Mouse (Mus musculus) ovary, postnatal 36 days (tissue): ENCODE results near the gene Npepl1.

ENCODE experiments used
- DNase-seq: peaks from one replicate; pipeline ENCODE4 v3.0.0; 2022; ENCODE audit warnings: low spot score, mixed read lengths

Gene Npepl1

GRCm38 (mm10) chr2:174110783-174111549 lies 817 bp downstream of the Npepl1 start:
- DNase-seq: no peak

DNA sequence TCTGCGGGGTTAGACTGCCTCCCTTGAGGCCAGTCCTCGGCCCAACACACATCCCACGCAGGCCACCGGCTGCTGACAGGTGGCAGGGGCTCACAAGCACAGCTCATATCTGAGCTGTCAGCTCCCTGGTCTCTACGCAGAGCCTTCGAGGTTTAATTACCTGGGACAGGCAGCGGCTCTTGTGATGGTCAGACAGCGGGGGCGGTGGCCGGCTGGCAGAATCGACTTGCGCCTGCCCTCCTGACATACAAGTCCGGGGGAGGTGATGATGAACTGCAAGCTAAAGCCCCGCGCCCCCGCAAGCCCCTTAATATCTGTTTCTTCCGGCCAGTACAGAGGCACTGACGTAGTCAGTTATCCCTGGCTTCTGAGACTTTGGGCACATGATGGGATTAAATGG lies 2.8 kb downstream of the Npepl1 start:
- no peak for DNase-seq

GRCm38 (mm10) chr2:174114148-174114864 lies 4.2 kb downstream of the Npepl1 start:
- DNase-seq: no peak

DNA sequence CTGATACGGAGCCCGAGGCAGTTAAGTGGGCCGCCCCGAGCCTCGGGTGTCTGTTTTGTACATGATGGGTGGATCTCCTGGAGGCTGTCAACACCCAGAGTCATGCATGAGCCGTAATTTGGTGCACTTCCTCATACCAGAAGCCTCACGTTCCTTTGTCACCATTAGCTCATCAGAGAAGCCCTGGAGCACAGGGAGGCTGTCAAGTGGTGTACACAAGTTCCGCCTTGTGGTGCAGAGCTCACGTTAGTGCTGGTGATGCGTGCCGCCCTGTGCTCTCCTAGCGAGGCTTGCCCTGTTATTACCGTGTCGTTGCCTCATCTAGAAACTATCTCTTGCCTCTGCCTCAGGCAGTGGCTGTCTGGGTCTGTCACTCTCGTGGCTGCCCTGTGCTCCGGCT lies 6.8 kb downstream of the Npepl1 start:
- no peak for DNase-seq

DNA sequence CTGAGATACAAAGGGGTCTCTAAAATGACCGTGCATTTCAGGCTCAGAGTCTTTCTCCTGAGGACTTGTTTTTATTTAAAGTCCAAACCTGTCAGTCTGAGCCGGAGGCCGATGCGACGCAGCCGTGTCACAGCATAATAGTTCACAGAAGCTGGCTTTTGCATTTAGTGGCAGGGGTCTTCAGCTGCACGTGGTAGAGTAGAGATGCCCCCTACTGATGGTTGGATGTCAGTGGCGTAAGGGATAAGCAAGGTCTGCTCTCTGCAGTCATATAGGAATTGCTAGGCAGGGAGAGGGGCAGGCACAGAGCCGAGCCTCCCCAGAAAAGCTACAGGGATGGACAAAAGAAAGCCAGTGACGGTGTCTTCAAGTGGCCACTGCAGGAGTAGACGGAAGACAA lies 8.0 kb downstream of the Npepl1 start:
- no peak for DNase-seq

DNA sequence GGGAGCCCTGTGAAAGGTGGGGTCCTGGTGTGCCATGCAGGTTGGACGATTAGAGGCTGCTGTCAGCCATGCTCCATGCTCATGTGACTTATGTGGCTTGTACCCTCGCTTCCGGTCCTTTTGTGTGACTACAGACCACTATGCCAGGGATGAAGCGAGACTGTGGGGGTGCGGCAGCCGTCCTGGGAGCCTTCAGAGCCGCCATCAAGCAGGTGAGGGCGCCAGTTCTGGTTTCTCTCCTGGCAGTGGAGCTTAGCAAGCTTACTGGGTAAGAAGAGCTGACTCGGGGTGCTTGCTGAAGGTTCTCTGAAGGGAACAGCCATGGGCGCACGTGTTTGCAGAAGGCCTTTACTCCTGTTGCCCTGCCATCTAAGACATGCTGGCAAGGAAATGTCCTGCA lies 9.1 kb downstream of the Npepl1 start:
- no peak for DNase-seq

DNA sequence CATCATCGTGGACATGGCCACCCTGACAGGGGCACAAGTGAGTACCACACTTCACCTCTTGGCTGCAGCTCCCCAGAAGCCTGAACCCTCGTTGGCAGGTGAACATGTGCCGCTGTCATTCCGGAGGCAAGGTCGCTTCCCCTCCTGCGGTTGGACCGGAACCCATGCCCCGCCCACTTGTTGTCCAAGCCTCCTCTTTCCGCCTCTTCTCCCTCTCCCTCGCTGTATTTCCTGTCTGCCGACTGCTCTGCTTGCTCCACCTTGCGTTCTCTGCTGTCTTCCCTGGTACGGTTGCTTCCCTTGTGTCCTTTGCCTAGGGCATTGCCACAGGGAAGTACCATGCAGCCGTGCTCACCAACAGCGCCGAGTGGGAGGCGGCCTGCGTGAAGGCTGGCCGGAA lies 10.5 kb downstream of the Npepl1 start:
- no peak for DNase-seq

DNA sequence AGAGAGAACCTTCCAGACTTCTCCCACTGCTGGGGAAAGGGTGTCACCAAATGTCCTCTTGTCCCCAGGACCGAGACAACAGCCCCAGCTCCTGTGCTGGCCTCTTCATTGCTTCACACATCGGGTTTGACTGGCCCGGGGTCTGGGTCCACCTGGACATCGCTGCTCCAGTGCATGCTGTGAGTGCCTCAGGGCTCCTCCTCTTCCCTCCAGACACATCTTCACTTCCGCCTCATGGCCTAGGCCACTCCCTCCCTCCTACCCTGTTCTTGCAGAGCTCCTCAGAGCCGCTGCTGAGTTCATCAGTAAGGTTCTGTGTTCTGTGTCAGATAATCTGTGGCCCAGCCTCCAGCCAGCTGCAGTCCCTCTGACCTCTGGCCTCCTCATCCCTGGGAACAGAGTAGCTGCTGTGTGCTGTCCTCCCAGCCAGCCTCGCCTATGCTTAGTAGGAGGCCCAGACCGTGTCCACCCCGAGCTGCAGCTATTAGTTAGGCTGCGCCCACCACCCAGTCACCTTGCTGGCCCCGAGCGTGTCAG lies 11.3 kb downstream of the Npepl1 start:
- no peak for DNase-seq

- DNase-seq: no peak
Observed at GRCm38 (mm10) chr2:174122331-174122730, 12.2 kb downstream of the Npepl1 start.

GRCm38 (mm10) chr2:174123731-174124130 lies 13.6 kb downstream of the Npepl1 start:
- no peak for DNase-seq

GRCm38 (mm10) chr2:174126522-174127375 lies 16.6 kb downstream of the Npepl1 start:
- no peak for DNase-seq

DNA sequence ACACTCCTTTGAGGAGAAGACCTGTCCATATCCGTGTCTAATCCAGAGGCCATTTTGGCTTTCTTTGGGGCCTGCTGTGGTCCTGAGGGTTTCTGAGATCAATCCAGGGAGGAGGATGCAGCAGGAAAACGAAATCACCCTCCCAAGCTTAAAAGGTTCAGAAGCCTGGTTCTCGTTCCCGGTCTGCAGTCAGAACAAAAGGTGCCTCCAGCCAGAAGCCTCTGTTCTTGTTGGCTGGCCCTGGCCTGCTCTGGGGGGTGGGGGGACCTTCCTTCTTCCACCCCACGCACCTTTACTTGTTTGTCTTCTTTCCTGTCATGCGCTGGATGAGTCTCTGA lies 17.2 kb downstream of the Npepl1 start:
- DNase-seq: no peak

GRCm38 (mm10) chr2:174128926-174129325 lies 18.8 kb downstream of the Npepl1 start:
- no peak for DNase-seq

DNA sequence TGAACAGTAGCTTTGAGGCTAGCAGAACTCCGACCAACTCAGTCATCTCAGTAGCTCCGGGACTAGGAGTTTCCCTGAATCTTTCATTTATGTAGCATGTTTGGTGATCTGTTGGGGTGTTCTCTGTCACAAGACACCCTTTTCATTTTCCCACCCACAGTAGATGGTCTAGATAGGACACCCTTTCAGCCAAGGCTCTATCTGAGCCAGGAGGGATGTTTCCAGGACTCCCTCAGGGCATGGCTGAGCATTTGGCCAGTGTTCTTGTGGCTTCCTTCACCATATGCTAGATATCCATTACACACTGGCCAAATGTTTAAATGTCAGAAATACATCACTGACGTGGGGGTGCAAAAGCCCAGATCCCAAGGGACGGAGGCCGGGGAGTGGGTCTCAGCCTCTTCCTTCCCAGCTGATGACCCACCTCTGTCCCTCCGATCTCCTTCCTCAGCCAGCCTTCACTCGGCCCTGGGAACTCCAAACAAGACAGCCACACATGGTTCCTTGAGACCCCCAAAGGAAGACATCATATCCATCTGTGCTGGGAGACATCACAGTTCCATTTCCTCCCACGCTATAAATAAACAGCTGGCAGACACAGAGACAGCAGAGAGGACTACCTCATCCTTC lies 20.4 kb downstream of the Npepl1 start:
- DNase-seq: no peak

- no peak for DNase-seq
Observed at GRCm38 (mm10) chr2:174132413-174132969, 22.3 kb downstream of the Npepl1 start.

DNA sequence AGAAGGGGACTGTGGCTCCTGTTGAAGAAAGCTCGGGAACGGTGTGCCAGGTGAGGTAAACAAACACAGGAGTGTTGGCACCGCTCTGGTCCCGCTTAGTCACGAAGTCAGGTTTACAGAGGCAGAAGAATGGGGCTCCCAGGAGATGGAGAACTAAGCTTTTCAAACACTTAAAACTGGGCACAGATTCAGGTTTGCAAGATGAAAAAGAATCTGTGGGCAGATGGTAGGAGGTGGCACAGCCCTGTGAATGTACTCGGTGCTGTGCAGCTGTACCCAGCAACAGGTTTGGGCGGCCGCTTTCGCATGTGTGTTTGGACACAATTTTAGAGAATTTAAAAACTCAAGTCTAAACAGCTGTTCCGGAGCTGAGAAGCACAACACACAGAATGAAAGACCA lies 48.9 kb downstream of the Npepl1 start:
- no peak for DNase-seq

DNA sequence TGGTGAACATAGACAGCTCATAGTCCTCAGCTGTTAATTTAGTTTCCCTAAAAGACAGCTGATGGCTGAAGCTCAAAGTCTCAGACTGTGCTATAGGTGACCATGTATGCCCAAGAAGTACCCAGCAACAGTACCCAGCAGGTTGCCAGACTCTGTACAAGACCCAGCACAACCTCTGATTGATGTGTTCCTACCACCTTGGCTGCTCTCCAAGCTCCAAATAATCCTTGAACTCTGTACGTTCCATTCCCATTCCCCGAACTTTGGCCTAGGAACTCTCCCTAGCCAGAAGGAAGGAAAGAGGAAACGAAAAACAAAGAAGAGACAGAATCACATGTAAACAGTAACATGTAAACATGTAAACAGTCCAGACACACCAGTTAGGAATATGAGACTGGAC lies 50.3 kb downstream of the Npepl1 start:
- DNase-seq: no peak
